Mouse (Mus musculus) heart, embryonic 14.5 days (tissue): ENCODE measurements around the gene Bscl2. TPM values are rescaled to one million over a fixed set of nuclear protein-coding genes. Genes with fewer than 3 reads are reported as not detected.

Experiments
- ATAC-seq: fragments of 200-750 bp; cut with Nextera tagmentation; 2 replicates; pipeline ENCODE4 v1.8.0; 2017; ENCODE audit warnings: low read depth, moderate TSS enrichment; ENCODE audit not compliant: insufficient number of reproducible peaks, insufficient read depth, low FRiP score
- H3K27ac ChIP-seq, 2 experiments: fragments of 200-500 bp in 1 of 2; fragments of 300-500 bp in 1 of 2; sonication (generic) in 1 of 2; replicated peaks in 1 of 2; 2 replicates each; pipeline ENCODE4 v1.5.1; 2012 to 2014; ENCODE audit warnings: low read depth in 2 of 2, low read length in 2 of 2, control low read depth in 1 of 2, mild to moderate bottlenecking in 1 of 2, mixed read lengths in 1 of 2; ENCODE audit not compliant: control insufficient read depth in 1 of 2, insufficient read depth in 1 of 2
- H3K27me3 ChIP-seq: fragments of 300-500 bp; sonication (generic); 2 replicates; pipeline ENCODE4 v1.6.1; 2014; ENCODE audit warnings: mild to moderate bottlenecking, low read length, control low read depth; ENCODE audit not compliant: control insufficient read depth, insufficient read depth
- H3K36me3 ChIP-seq: fragments of 300-500 bp; sonication (generic); 2 replicates; pipeline ENCODE4 v1.6.1; 2014; ENCODE audit warnings: mild to moderate bottlenecking, control low read depth, low read length, mixed read lengths; ENCODE audit not compliant: control insufficient read depth, insufficient read depth
- H3K4me1 ChIP-seq, 2 experiments: fragments of 200-500 bp in 1 of 2; fragments of 300-500 bp in 1 of 2; sonication (generic) in 1 of 2; 2 replicates each; pipeline ENCODE4 v1.6.1; 2012 to 2014; ENCODE audit warnings: low read length in 2 of 2, control low read depth in 1 of 2, mixed read lengths in 1 of 2; ENCODE audit not compliant: control insufficient read depth in 2 of 2, insufficient read depth in 2 of 2
- H3K4me2 ChIP-seq: fragments of 300-500 bp; sonication (generic); 2 replicates; pipeline ENCODE4 v1.6.1; 2014; ENCODE audit warnings: mild to moderate bottlenecking, low read length
- H3K4me3 ChIP-seq, 2 experiments: fragments of 200-500 bp in 1 of 2; fragments of 300-500 bp in 1 of 2; sonication (generic) in 1 of 2; 2 replicates each; pipeline ENCODE4 v1.5.1; 2012 to 2014; ENCODE audit warnings: low read length in 2 of 2, mild to moderate bottlenecking in 2 of 2, control low read depth in 1 of 2, low read depth in 1 of 2, moderate library complexity in 1 of 2; ENCODE audit not compliant: control insufficient read depth in 1 of 2, insufficient read depth in 1 of 2
- H3K9ac ChIP-seq: fragments of 300-500 bp; sonication (generic); 2 replicates; pipeline ENCODE4 v1.6.1; 2014; ENCODE audit warnings: mild to moderate bottlenecking, low read length
- H3K9me3 ChIP-seq: fragments of 300-500 bp; sonication (generic); 2 replicates; pipeline ENCODE4 v1.6.1; 2016; ENCODE audit warnings: low read length, control low read depth; ENCODE audit not compliant: control insufficient read depth
- WGBS: fragments of 180-500 bp; shearing (Covaris S2); extraction: QIAGEN DNeasy Blood & Tissue Kit; methylation state at CpG from one replicate; pipeline ENCODE4 v1.1.7; 2014; 5-methylcytosine and 5-hydroxymethylcytosine counted together
- polyA plus RNA-seq: library from polyadenylated mRNA; unstranded; fragments of >200 nt; fragmentation: Nextera tagmentation; extraction: Ambion mirVana; gene quantifications from 2 replicates; pipeline ENCODE4 v1.2.1, GENCODE M21; 2014

Gene Bscl2
- polyA plus RNA-seq, 1 experiment from 2014 or later, result 45.0 TPM

DNA sequence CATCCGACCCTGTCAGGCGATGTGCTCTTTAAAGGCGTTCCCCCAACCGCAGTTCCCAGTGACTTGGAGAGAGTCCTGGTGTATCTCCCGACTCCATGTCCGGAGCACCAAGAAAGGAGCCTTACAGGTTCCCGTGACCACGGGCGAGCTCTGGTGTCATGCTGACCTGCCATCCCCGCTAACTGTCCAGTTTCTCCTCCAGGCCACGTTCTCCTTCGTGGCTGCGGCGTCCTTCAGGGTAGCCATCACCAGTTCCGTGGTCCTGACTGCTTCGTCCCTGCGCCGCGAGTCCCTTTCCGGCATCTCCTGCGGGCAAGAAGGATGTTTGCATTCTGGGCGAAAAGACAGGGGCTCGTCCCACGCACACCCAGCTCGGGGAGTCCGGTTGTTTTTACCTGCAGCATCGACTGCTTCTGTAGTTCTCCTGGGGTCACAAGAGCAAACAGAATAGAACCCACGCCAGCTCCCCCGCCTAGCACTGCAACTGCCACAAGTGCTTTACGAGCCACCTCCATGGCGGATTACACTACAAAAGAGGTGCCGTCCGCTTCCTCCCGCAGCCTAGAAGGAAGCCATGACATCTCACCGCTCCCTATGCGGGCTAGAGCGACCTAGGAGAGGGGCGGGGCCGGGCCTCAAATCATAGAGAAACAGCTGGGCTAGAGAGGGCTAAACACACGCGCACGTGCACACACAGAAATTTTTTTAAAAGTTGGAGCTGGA, 43.2 kb downstream of the Bscl2 start, which contains the start of gene Uqcc3:
Gene Uqcc3 (minus strand): TSS at position 613 of the 723 bp plus-strand sequence.
- Histone ChIP-seq H3K4me1 (peaks cover 0 to 12% of the 10 kb centered on the region in 2 experiments; a peak in 2 of 4 replicates), H3K4me3 (peak within 1 kb of the TSS; percentile 66 to 85), H3K27me3 (no peaks in the 10 kb centered on the region), H3K9ac (peak within 1 kb of the TSS; percentile 82), H3K4me2 (peak within 1 kb of the TSS; percentile 82), H3K36me3 (peaks cover 32% of the 10 kb centered on the region), H3K9me3 (no peaks in the 10 kb centered on the region), H3K27ac (peak within 1 kb of the TSS; percentile 69 to 79)
- WGBS, result under 1% methylated on average over 42 of the region's 42 CpGs
- peak; percentile 91 for ATAC-seq

- WGBS, result 21% methylated on average over 3 of the region's 3 CpGs
- H3K36me3 ChIP-seq, result peaks cover 26% of the 10 kb centered on the region
- H3K4me3 ChIP-seq, result peak overlapping the region; percentile 66 to 85
- peak overlapping the region in 1 of 2 experiments; percentile 69; a peak in 1 of 4 replicates for H3K27ac ChIP-seq
- peak overlapping the region; percentile 82 for H3K4me2 ChIP-seq
- no peaks in the 10 kb centered on the region for H3K27me3 ChIP-seq
- ATAC-seq, result no peak
- peaks cover 0 to 12% of the 10 kb centered on the region in 2 experiments; a peak in 2 of 4 replicates for H3K4me1 ChIP-seq
- H3K9ac ChIP-seq, result peak overlapping the region; percentile 82
- no peaks in the 10 kb centered on the region for H3K9me3 ChIP-seq
Measured at GRCm38 (mm10) chr19:8881034-8881392, 43.7 kb downstream of the Bscl2 start.

DNA sequence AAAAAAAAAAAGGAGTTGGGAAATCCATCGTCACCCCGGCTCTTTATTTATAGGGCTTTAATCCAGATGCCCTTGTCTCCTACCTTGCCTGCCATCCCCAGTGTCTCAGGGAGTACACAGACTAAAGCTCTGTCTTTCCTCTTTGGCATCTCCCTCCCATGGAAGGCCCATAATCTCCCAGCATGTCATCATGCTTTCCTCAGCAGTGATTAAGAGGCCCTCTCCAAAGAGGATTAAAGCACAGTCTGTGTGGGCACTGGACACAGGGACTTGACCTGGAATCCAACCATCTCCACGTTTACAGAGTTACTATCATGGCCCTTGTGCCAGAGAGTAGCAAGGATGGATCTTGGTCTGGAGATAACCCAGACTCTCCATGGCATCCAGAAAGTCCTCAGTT, 46.3 kb downstream of the Bscl2 start, which contains the start of the genes Lbhd1 and Gm49403:
Gene Lbhd1 (plus strand): TSS at position 117 of the 400 bp plus-strand sequence.
Gene Gm49403 (plus strand): TSS at position 315 of the 400 bp plus-strand sequence.
- H3K4me1 ChIP-seq, result peaks cover 4 to 19% of the 10 kb centered on the region in 2 experiments
- no peak within 1 kb of the TSS for H3K27ac ChIP-seq
- no peak within 1 kb of the TSS for H3K4me3 ChIP-seq
- no peak within 1 kb of the TSS for H3K4me2 ChIP-seq
- no peaks in the 10 kb centered on the region for H3K9me3 ChIP-seq
- ATAC-seq, result no peak
- no peak within 1 kb of the TSS for H3K9ac ChIP-seq
- no peaks in the 10 kb centered on the region for H3K27me3 ChIP-seq
- 73% methylated on average over 3 of the region's 3 CpGs for WGBS
- H3K36me3 ChIP-seq, result 0 out of 2 replicates have a peak, but pooled peaks cover 5% of the 10 kb centered on the region

- Histone ChIP-seq H3K27ac (no peak overlapping the region), H3K36me3 (peaks cover 13% of the 10 kb centered on the region), H3K4me2 (peak overlapping the region; percentile 90; the same call in 1 of the 2 replicates), H3K4me3 (0 out of 4 replicates have a peak overlapping the region, but pooled peaks of 1 of the 2 experiments have one; percentile 82), H3K9me3 (no peaks in the 10 kb centered on the region), H3K9ac (no peak overlapping the region), H3K4me1 (peaks cover 4 to 11% of the 10 kb centered on the region in 2 experiments), H3K27me3 (no peaks in the 10 kb centered on the region)
- 44% methylated on average over 1 of the region's 1 CpGs for WGBS
- no peak for ATAC-seq
Measured at GRCm38 (mm10) chr19:8886916-8887584, 49.8 kb downstream of the Bscl2 start.

DNA sequence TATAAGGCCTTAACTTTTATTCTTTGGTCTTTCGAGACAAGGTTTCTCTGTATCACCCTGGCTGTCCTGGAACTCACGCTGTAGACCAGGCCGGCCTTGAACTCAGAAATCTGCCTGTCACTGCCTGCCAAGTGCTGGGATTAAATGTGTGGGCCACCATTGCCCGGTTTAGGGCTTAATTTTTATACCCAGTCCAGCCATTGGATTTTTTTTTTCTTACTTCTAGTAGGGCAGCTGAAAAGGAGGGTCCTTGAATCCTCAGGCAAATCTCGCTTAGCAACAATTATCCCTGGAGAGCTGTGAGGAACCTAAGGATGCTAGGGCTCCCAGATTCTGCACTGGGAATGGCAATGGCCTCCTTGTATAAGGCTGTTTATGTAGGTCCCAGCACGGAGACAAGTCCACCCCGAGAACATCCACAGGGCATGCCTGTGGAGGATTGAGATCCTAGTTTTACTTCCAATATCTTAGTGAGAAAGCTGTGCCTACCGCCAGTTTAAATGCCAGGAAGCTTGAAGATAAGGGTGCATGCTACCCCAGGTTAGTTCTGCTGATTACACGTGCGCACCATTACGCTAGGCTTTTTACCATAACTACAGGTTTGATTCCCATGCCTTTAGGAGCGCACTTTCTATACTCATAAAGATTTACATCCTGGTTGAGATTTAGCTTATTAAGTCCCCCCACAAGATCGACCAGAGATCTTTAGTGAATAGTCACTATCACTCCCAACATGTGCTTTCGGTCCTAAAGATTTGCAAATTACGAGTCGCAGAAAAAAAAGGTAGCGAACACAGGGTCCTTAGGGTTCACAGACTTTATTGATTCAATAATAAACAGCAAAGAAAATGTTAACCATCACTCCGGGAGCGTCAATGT, 50.6 kb downstream of the Bscl2 start:
- H3K27ac ChIP-seq, result peak overlapping the region; percentile 63 to 82
- peaks cover 13% of the 10 kb centered on the region for H3K36me3 ChIP-seq
- H3K4me1 ChIP-seq, result peaks cover 4 to 11% of the 10 kb centered on the region in 2 experiments
- peak overlapping the region; percentile 78 to 82 for H3K4me3 ChIP-seq
- ATAC-seq, result no peak
- H3K4me2 ChIP-seq, result peak overlapping the region; percentile 90
- H3K27me3 ChIP-seq, result no peaks in the 10 kb centered on the region
- 19% methylated on average over 19 of the region's 19 CpGs for WGBS
- no peaks in the 10 kb centered on the region for H3K9me3 ChIP-seq
- H3K9ac ChIP-seq, result peak overlapping the region; percentile 90

- Histone ChIP-seq H3K4me1 (peaks cover 4 to 15% of the 10 kb centered on the region in 2 experiments), H3K27ac (peak within 1 kb of the TSS; percentile 66 to 82), H3K9ac (peak within 1 kb of the TSS; percentile 90), H3K36me3 (peaks cover 13% of the 10 kb centered on the region), H3K9me3 (no peaks in the 10 kb centered on the region), H3K4me3 (peak within 1 kb of the TSS; percentile 78 to 82), H3K27me3 (no peaks in the 10 kb centered on the region), H3K4me2 (peak within 1 kb of the TSS; percentile 90)
- peak; percentile 88 for ATAC-seq
- under 1% methylated on average over 58 of the region's 58 CpGs for WGBS
Measured at GRCm38 (mm10) chr19:8888511-8889385, 51.5 kb downstream of the Bscl2 start, which contains the start of the genes 1810009A15Rik and Gm49416. Gene 1810009A15Rik (plus strand): TSS chr19:8888853. Gene Gm49416 (plus strand): TSS chr19:8888926.
